Mouse (Mus musculus): ENCODE results near the gene Fam50b.
A peak's percentile ranks its signal among the peaks of the same experiment; 100 is the strongest.

The Fam50b gene

DNA sequence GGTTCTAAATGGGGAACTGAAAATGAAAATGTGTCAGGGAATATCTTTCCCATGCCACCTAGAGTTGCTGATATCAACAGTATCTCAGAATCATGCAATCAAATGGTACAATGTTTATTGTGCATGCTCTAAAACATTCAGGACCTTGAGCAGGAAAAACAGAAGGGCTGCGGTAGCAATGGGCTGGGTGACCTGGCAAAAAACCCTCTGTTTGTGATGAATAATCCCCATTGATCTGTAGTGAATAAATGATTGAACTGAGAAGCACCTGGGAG lies 4.0 kb downstream of the Fam50b start:
- no peak for DNase-seq (ENCODE audit: low read depth, low spot score)

GRCm38 (mm10) chr13:34739071-34739470 lies 4.4 kb downstream of the Fam50b start:
- DNase-seq (ENCODE audit: low read depth, low spot score) = no peak

DNA sequence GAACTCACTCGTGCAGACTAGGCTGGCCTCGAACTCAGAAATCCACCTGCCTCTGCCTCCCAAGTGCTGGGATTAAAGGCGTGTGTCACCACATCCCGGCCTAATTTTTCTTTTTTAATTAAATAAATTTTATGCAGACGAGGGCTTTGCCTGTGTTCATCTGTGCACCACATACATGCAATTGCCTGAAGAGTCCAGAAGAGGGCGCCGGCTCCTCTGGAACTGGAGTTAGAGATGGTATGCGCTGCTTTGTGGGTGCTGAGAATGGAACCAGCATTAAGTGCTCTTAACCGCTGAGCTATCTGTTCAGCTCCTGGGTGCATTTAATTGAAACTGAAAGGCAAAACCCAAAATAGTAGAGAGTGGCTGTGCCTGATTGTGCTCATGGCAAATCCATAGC lies 6.6 kb downstream of the Fam50b start:
- peak; percentile 86 for DNase-seq (ENCODE audit: low read depth, low spot score)

DNA sequence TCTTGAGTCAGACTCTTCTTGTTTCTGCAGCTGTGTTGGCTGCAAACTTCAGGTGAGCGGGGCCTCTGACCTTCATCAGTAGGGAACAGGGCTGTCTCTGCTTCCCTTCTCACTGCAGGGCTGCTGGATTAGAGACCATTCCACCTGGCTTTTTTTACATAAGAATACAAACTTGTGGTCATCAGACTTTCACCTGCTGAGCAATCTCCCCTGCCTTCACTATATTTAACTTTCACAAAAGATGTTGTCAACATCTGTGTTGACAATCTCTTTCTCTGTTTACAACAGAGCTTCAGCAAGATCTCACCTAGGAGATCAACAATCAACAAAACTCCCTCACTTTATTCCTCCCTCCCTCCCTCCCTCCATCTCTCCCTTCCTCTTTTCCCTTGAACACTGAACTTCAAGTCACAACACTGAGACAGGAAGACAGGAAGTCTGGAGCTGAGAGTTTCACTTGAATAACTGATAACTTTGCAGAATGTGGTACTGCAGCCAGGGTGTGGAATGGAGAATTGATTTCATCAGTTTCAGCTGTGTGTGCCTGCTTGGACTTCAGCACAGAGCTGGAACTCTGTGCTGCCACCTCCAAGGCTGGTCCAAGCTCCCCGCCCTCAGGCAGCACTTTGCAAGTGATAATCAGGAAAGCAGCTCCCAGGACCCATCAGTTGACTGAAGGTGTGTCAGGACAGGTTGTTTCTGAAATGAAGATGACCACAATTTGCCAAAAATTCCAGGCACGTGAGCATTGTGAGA lies 7.3 kb downstream of the Fam50b start:
- DNase-seq (ENCODE audit: low read depth, low spot score) = peak; percentile 79

DNA sequence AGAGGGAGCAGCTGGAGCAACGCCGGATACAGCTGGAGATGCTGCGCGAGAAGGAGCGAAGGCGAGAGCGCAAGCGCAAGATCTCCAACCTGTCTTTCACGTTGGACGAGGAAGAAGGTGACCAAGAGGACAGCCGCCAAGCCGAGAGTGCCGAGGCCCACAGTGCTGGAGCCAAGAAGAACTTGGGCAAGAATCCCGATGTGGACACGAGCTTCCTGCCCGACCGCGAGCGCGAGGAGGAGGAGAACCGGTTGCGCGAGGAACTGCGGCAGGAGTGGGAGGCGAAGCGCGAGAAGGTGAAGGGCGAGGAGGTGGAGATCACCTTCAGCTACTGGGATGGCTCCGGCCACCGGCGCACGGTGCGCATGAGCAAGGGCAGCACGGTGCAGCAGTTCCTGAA lies 12.2 kb downstream of the Fam50b start:
- peak; percentile 35 for DNase-seq (ENCODE audit: low read depth, low spot score)

- DNase-seq (ENCODE audit: low read depth, low spot score) = peak; percentile 54
Measured at GRCm38 (mm10) chr13:34748530-34748929, 13.9 kb downstream of the Fam50b start.

- DNase-seq (ENCODE audit: low read depth, low spot score) = no peak
Measured at GRCm38 (mm10) chr13:34759202-34759601, 24.6 kb downstream of the Fam50b start.

- DNase-seq (ENCODE audit: low read depth, low spot score) = no peak
Measured at GRCm38 (mm10) chr13:34760518-34761287, 26.1 kb downstream of the Fam50b start.

DNA sequence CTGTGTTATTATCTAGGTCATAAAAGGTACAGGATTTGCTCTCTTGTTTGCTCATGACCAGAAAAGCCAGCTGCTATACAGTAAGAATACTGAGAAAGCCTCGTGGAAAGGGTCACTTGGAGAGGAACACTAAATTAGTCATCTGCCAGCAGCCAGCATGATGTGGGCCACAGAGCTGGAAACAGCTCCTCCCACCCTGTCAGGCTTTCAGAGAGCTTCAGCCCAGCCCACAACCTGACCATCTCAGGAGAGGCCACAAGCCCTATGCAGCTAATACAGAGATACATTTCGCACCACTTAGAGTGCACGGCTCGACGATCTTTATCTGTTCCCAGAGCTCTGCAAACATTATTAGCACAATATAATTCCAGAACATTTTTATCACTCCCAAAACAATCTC lies 27.5 kb downstream of the Fam50b start:
- DNase-seq (ENCODE audit: low read depth, low spot score) = no peak

GRCm38 (mm10) chr13:34762865-34763264 lies 28.2 kb downstream of the Fam50b start:
- no peak for DNase-seq (ENCODE audit: low read depth, low spot score)

DNA sequence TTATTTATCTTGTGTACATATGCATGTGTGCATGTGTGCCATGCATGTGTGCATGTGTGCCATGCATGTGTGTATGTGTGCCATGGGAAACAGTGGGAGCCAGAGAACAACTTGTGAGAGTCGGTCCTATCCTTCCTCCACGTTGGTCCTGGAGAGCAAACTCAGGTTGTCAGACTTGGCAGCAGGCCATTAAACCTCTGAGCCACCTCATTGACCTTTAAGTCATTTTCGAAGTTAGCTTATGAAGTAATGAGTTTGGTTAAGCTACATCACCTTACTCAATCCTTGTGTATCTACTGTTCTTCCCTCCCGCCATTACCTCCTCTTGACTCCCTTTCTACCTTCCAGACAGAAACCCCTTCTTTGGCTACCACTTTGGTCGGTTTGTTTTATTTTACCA lies 30.6 kb downstream of the Fam50b start:
- no peak for DNase-seq (ENCODE audit: low read depth, low spot score)

GRCm38 (mm10) chr13:34766572-34766971 lies 31.9 kb downstream of the Fam50b start:
- no peak for DNase-seq (ENCODE audit: low read depth, low spot score)

- peak; percentile 18 for DNase-seq (ENCODE audit: low read depth, low spot score)
Measured at GRCm38 (mm10) chr13:34767527-34768292, 33.1 kb downstream of the Fam50b start.

DNA sequence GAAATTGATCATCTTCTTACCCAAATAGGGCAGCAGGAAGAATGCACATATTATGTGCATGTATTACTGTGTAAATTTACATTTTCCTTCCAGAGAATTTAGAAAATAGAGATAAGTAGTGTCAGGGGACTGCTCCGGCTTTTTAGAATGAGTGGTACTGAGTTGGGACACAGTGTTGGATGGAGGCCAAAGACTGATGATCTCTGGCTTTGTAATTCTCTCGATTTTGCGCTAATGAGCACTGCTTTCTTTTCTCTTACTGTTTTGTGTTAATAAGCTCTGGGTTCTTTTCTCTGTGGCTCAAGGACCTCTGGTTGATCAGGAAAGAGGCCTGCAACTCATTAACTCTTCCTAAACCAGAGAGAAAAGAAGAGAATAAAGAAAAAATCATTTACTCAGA lies 42.1 kb downstream of the Fam50b start:
- DNase-seq (ENCODE audit: low read depth, low spot score) = no peak

DNA sequence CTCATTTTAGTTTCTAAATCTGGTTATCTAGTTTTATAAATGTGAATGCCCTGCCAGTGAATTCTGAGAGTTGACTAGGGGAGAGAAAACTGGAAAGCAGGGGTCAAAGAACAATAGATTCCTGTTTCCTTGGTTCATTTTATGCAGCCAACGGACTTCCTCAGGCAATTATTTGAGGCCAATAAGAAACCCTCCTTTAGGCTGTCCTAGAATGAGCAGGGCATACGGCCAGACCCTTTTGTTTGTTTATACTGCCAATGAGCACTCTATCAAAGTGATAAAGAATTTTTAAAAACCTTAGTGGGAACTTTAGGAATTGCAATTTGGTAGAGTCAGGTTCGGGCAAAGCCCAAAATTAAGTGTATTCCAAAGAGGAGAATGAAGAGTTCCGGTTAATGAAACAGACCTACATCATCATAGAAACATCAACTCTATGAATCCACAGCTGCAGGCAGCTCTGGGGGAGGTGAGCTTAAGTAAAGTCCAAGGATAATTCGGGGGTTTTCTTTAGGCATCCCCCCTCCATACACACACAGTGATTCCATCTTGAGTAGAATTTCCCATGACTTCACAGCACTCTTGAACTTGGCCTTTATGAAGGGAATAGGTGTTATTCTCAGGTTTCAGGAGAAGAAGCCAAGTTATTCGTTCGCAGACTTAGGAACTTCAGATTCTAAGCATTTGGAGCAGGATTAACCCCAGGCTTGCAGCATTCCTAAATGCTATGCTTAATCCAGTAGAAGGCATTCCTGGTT lies 46.4 kb downstream of the Fam50b start:
- no peak for DNase-seq (ENCODE audit: low read depth, low spot score)

- DNase-seq (ENCODE audit: low read depth, low spot score) = no peak
Measured at GRCm38 (mm10) chr13:34781611-34782009, 47.0 kb downstream of the Fam50b start.

- no peak for DNase-seq (ENCODE audit: low read depth, low spot score)
Measured at GRCm38 (mm10) chr13:34784818-34785217, 50.2 kb downstream of the Fam50b start.

GRCm38 (mm10) chr13:34786634-34787033 lies 52.0 kb downstream of the Fam50b start:
- no peak for DNase-seq (ENCODE audit: low read depth, low spot score)

- no peak for DNase-seq (ENCODE audit: low read depth, low spot score)
Measured at GRCm38 (mm10) chr13:34787546-34787945, 52.9 kb downstream of the Fam50b start.

DNA sequence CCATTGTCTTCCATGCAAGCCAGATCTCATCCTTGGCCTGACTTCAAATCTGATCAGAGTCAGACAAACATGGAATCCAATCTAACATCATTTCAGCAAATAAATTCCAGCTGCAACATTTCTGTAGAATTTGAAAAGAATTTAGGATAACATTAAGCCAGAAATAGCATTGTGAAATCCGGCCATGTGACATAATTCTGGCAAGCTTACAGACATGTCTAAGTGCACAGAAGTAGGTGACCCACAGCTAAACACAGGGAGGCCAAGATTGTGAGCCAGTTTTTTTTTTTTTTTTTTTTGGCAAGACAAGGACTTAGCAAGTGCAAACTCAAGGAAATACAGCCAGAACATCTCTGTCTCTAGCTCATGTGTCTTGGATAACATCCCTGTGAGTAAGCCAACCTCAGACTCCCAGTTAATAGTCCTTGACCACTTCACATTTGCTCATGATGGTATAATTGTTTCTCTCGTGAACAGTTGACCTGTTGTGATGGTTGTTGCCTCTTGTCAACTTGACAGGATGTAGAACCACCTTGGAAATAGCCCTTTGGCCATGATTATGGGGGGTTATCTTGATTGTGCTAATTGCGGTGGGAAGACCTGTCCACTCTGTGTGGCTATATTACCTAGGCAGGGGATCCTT lies 54.6 kb downstream of the Fam50b start:
- DNase-seq (ENCODE audit: low read depth, low spot score) = no peak

DNA sequence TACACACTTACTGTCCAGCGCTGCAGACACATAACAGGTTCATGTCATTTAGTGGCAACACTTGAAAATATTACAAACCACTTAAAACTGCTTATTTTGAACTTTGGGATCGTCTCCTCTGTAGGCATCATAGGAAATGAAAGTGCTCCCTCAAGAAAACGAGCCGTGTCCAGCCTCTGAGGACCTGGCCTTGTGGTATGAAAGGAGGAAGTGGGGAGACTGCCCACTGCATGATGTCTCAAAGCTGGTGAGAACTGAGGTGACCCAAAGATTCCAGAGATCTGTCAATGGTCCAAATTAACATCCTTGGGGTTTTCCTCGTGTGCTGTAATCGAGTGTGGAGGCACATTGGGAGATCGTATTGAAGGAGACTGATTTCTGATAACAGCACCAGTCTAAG lies 58.4 kb downstream of the Fam50b start:
- no peak for DNase-seq (ENCODE audit: low read depth, low spot score)
